Mouse (Mus musculus): ENCODE results near the gene Aanat.

Aanat gene

DNA sequence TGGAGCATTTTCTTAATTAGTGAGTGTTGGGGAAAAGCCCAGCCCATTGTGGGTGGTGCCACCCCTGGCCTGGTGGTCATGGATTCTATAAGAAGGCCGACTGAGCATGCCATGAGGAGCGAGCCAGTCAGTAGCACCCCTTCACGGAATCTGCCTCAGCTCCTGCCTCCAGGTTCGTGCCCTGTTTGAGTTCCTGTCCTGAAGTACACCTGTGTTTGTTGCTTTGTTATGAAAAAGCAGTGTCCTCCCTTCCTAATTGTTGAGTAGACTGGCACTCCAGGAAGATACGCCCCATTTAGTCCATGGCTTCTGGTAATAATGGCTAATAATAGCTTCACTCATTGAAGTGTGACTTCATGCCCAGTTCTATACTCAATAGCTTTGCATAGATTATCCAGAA lies at the start of gene Aanat:
Aanat (plus strand) TSS at position 123 of the 400 bp plus-strand sequence.
- DNase-seq (ENCODE audit: low read depth, low spot score): no peak

DNA sequence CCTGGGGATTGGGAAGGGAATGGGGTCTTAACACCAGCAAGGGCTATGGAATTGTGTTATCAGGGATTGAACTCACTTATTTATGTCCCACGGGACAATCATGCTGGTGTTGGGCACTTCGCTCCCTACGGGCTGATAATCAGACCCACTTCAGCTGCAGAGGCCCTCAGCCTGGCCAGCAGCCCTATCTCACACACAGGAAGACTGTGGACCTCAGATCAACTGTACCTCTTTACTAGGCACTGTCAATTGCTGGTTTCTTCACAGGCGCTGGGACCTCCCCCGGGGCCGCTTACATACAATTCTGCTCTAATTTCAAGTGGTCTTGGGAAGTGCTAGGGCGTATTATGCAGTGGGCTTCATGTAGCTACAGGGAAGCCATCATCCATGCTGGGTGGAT lies 49.5 kb upstream of the Aanat start:
- DNase-seq (ENCODE audit: low read depth, low spot score): no peak

DNA sequence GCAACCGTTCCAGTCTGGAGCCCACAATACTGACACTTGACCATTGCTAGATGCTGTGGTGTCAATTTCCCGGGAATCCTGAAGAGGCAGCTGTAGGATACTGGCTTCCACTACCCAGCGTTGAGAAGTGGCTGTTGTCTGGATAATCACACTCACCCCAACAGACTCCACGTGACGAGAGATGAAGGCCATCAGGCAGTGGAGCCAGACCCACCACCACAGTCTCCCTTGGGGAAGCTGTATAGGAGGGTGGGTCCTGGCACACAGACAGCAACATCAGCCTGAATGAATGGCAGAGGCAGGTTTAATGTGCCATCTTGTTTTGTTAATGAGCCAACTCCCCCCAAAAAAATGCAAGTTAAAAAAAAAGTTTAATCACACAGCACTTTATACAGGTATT lies 48.8 kb upstream of the Aanat start:
- DNase-seq (ENCODE audit: low read depth, low spot score): no peak

DNA sequence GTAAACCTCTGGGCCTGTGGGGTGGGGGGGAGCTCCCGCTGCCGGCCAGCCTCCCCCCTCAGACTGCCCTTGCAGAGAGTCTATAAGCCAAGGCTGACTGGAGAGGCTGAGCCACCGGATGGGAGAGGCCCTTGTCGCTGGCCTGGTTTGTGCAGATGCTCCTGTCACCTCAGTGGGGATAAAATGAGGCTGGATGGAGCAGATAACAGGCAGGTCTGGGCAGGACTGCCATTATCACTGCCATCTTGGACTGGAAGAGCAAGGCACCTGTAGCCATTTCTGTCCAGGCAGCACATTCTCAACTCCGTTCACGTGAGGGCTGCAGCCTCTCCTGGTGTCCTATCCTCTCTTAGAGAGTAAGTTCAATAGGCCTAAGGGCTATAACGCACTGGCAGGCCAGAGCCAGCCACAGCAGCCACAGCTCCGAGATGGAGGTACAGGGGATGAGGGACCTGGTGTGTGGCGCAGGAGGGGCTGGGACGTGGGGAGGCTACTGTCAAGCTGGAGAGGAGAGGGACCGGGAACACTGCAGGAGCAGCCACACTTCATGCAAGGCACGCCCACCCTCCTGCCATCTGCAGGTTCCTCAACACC lies 48.0 kb upstream of the Aanat start:
- no peak for DNase-seq (ENCODE audit: low read depth, low spot score)

DNA sequence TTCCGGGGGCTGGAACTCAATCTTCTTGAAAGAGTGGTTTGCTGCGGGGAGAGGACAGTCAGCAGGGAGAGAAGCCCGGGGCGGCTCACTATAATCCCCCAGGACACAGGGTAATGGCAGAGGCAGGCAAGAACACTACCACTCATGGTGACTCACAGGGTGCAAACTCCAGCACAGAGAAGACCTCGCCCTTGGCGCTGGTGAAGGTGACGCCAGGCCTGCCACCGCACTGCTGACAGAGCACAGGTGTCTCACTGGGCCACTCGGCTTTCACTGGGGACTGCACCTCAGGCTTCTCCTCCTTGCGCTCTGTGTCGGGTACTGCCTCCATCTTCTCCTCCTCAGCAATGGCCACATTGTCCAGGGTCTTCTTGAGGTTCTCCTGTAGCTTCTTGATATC lies 45.0 kb upstream of the Aanat start:
- DNase-seq (ENCODE audit: low read depth, low spot score): no peak

DNA sequence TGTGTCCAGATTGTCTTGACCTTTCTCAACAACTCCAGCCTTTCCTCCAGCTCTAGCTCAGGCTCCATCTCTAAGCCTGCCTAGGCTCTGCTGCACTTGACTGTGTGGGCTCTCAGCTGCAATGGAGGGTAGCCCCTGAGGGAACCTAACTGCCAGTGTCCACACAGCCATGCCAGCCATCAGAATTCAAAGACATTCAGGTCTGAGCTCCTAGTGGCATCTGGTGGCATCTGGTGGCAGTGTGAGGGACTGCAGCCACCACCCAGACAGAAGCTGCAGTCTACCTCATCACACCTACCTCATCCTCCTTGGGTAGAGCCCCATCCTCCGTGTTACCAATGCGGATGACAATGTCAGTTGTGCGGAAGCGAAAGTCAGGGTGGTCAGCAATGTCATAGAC lies 43.1 kb upstream of the Aanat start:
- no peak for DNase-seq (ENCODE audit: low read depth, low spot score)

DNA sequence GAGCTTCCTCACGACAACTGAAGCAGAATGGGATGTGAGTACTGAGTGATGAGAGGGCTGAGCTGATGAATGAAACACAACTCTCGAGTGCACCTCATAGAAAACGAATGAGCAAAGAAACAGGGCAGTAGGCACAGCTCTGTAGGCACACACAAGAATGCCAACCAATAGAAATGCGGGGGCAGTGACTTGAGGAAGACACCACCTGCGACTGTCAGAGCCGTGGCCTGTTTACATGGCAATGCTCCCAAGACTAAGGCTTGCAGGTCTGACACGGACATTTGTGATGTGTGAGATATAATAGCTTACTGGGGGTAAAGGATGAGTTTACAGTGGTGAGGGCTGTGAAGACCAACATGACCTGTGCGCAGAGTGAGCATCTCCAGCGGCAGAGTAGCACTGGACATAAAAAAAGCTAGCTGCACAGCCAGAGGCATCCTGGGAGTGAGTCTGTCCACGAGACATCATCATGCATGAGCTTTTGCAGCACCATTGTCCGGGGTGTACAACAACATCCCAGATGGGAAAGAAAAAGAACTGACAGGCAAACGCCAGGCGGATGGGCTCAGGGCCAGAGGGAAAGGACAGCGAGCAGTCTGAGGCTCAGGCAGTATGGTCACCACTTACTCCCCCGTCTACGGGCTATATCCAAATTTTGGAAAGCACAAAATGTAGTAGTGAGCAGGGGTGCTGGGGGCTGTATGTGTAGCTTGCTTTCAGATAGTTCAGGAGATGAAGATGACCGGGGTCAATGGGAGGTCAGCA lies 38.8 kb upstream of the Aanat start:
- DNase-seq (ENCODE audit: low read depth, low spot score): no peak

DNA sequence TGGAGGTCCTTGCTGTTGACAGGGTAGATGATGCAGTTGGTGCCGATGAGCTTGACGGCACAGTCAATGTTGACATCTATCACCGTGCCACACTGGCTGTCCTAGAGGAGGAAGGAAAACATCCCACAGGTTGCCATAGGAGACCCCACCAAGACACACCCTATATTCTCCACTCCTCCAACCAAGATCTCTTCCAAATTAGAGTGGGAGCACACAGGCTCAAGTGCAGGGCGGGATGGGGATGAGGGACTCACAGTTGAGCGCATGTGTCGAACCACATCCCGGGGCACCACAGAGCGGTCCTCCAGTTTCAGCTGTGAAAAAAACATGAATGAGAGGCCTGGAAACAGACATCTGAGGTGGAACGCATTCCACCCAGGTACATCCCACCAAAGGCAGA lies 37.5 kb upstream of the Aanat start:
- DNase-seq (ENCODE audit: low read depth, low spot score): no peak

DNA sequence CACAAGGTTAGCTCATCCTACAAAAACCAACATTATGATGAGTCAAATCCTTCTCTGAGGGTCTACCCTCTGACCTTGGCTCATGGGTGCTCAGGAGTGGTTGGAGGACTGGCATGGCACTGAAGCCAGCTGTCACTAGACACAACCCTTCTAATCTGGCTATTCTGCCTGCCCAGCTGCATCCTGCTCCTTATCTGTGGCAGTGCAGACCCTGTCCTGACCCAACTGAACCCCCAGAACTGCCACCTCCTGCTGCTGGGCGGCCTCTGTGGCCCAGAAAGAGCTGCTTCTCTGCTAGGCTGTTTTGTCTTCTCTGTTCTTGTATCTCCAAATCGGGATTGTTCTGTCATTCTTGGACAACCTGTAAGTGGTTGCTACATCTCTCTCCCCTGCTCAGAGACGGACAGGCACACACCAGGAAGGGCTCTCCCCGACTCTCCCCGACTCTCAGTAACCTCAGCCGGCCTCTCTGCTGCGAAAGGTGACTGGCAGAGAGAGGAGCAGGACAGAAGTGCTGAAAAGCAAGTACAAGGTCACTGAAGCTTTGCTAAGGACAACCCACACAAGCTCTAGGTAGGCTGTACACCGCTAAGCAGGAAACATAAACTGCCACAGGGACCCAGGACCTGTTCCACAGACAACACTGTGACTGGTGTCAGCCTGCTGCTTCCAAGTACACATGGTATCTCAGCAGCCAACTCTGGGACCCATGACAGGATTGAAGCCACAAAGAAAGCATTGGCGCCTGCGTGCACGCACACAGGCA lies 36.8 kb upstream of the Aanat start:
- no peak for DNase-seq (ENCODE audit: low read depth, low spot score)

DNA sequence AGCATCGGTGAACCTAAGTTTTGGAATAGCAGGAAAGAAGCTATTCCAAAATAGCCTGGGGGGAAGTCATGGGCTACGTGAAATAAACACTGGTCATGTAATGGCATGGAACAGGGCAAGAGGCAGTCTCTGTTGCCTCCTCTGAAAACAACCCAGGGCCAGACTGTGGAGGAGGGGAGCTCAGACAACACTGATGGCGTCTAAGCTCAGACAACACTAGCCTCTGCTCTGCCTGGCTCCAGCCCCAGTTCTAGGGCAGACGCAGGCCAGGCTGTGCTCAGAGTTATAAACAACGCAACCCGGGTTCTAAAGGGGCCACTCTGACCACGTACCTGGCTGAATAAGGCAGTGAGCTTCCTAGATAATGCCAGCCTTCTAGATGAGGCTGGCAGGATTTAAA lies 35.5 kb upstream of the Aanat start:
- DNase-seq (ENCODE audit: low read depth, low spot score): no peak

DNA sequence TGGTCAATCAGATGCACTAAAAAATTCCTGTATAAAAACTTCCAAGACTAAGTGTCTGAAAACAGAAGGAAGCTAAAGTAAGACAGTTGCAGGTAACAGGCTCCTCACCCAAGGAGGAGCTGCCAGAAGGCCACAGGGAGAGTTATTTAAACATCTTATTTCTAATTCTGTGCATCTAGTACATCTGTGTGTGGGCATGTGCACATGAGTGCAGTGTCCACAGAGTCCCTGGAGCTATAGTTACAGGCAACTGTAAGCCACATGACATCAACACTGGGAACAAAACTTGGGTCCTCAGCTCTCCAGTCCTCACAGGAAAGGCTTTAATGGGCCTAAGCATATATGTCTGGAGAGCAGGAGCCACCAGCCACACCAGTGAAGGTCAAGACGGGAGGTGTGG lies 34.0 kb upstream of the Aanat start:
- no peak for DNase-seq (ENCODE audit: low read depth, low spot score)

DNA sequence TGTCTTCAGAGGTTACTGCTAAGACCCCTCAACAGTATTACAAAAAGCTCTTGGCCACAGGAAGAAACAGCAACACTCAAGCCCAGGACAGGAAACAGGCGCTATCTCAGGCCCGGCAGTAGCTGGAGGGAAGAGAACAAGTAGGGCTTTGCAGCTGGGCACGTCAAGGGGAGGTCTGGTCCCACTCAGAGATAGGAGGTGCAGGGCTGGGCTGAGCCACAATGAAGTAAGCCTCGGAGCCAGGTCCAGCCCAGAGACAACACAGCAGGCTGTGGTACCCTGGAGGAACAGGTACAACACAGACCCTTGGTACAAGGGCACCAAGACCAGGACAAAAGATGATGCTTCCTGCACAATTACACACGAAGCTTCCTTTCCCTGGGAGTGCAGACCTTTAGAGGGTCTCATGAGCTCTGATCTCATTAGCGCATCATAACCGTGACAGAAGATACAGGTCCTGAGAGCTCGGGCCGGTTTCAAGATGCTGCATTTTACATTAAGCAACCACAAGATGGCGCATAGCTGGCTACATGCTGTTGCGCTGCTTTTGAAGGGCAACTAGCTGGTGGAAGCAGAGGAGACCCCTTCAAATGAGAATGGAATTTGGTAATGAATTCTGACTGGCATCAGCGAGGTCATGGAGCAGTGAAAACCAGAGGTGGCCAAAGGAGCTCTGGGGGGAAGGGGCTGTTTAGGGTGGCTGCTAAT lies 31.9 kb upstream of the Aanat start:
- DNase-seq (ENCODE audit: low read depth, low spot score): peak; percentile 48

DNA sequence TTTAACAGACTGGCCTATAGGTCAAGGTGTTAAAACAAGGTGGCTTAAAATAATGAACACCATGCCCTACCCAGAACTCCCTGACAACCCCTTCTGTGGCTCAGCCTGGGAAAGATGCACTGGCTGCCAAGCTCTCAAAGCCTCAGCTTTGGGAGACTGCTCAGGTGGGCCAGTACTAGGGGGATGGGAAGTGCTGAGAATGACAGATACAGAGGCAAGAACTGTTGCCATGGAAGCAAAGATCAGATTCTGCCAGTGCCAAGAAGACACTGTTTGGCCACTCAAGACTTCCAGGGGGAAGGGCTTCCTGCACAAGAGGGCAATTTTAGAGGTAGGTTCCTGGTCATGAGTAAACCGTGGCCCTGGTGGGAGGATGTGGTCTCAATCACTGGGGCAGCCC lies 30.7 kb upstream of the Aanat start:
- no peak for DNase-seq (ENCODE audit: low read depth, low spot score)

DNA sequence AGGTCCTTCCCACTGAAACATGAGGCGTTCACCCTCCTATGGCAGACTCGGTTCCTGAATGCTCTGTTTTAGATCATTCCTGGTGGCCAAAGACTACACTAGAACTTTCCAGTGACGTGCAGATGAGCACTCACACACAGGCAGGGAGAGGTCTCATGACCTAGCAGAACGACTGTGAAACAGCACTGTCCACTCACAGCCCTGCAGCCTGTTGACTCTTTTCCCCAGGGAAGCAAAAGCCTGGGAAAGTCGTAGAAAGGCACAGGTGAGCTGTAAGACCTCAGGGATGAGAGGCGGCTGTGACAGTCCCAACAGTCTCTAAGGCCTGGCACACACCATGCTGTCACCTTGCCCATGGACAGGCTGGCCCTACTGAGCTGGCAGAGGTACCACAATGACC lies 29.9 kb upstream of the Aanat start:
- DNase-seq (ENCODE audit: low read depth, low spot score): no peak

DNA sequence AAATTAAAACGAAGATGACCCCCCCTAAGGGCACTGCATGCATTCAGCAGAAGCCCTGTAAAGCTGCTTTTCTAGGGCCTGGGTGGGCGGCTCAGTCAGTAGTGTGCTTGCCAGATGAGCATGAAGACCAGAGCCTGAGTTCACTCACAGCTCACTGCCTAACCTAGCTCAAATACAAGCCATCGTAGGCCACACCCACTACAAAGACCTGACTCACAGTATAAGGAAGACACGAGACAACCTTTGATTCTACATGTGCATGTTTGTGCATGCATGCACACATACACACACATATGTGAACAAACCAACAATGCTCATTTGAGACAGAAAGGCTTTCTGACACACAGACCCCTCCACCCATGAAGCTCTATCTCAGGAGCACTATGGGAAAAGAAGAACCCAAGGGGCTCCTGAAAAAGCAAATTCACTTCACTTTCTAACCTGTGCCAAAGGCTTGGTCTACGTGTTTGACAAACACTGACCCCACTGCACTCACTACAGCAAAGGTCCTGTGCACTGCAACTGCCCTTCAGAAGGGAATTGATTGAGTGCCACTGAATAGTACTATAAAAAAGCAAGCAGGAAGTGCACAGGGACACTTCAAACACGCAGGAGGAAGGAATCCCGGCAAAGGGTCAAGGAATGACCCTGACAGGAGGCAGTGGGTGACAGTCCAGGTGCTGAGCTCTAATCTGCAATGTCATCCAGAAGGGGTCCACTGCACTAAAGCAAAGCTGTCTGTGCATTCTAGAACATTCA lies 20.8 kb upstream of the Aanat start:
- no peak for DNase-seq (ENCODE audit: low read depth, low spot score)

DNA sequence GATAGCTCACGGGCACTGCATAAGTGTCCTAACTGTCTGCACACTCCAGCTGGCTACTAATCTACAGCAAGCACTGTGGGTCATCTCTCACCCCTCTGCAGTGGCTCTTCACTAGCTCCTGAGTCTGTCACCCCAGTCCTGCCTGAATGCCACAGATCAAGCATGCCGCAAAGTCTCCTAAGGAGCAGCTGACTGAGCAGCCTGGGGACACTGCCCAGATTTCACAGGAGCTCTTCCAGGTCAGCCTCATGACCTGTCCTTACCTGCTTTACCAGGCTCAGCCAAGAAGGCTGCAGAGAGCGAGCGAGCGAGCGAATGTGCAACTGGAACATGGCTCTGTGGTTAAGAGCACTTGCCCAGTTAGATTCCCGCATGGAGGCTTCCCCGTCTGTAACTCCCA lies 18.7 kb upstream of the Aanat start:
- no peak for DNase-seq (ENCODE audit: low read depth, low spot score)

DNA sequence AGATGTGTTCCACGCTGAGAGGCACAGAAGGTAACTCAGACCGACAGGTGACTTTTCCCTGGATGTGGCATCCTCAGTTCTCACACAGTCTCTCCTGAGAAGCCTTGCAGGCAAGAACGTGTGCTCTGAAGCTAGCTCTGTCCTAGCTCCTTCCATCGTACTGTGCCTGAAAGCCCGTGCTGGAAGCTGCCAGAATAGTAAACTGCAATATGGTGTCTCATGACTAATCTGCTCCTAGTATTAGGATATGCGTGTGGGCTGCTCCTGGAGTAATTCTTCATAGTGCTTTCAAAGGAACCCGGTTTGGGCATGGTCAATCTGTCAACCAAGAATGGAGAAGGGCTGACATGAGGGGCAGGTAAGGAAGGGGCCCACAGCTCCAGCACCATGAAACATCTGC lies 15.4 kb upstream of the Aanat start:
- DNase-seq (ENCODE audit: low read depth, low spot score): no peak

DNA sequence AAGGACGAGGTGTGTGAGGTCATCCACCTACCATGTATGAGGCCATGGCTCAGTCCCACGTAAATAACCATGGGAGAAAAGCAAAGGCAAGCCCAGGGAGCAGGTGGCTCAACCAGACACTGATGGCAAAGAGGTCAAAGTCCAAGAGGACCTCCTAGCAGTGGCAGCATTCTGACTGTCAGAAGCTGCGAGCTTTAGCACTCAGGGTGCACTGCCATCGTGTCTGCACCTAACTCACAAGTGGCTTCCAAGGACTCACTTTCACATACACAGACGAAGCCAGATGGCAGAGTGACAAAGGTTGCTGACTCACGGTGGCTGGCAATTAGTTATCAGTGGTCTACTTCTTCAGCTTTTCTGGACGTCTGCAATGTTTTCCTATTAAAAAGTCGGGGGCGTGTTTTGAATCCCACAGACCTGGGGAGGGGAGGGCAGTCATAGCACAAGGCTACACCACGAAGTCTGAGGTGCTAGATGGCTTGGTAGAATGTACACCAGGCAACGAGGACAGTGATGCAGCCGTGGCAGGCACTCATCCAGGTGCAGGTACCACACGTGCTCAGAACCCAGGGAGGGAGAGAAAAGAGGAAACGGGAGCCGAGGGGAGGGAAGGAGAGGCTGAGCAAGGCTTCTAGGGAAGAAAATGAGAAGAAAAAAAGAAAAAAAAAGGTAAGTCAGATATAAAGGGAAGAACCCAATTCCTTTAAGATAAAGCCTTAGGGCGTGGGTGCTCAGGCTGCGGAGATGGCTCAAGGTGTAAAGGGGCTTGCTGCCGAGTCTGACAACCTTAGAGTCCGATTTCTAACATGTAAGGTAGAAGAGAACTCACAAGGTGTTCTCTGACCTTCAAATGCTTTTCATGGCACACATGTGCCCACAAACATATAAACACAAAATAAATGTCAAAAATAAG lies 14.2 kb upstream of the Aanat start:
- no peak for DNase-seq (ENCODE audit: low read depth, low spot score)

DNA sequence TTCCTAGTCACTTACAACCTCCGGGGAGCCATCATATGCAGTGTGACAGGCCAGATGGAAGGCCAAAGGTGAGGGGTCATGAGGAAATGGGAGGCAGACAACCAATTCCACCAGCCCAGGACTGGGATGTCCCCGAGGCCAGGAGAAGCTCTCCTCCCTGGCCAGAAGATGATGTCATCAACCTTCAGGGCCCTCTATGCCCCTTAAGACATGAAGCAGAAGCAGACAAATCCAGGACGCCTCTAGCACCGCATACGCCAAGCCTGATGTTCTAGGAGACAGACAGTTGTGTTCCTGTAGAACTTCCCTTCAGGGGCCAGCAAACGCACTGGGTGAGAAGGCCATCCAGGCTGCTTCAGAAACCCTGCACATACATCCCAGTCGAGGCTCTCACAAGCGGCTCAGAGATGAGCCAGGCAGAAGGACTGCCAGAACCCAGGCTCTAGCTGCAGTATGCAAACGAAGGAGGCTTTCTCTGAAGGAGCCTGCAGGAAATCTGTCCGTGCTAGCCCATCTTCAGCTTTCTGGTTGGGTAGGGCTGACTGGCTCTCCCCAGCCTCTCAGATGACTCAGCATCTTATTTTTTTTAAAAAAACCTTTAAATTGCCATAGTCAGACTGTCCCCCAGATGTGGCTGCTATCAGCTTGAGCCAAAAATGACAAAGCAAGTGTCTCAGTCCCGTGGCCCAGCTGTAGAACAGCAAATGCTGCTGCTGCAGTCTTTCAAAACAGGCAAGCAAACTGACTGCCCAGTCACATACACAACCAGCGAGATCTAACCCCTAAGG lies 13.3 kb upstream of the Aanat start:
- no peak for DNase-seq (ENCODE audit: low read depth, low spot score)

DNA sequence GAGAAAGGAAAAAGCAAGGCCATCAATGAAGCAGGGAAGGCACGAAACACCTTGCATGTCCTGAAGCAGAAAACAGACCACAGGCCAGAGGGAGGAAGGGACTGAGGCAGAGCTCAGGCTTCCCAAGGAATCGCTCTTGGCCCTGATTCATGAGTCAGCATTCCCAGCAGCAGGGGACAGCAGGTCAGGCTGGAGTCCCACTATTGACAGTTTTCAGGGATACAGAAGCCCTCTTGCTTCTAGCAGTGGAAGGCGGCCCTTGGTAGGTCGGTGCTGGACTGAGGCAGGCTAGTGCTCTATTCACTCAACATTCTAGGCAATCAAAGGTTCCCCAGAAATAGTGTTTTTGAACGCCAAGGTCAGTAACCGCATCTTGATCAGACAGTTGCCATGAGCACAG lies 11.7 kb upstream of the Aanat start:
- no peak for DNase-seq (ENCODE audit: low read depth, low spot score)

Data from retina, postnatal 7 days (tissue).